8 mouse cellular contexts compared by ENCODE assay signal in the genomic region with DNA sequence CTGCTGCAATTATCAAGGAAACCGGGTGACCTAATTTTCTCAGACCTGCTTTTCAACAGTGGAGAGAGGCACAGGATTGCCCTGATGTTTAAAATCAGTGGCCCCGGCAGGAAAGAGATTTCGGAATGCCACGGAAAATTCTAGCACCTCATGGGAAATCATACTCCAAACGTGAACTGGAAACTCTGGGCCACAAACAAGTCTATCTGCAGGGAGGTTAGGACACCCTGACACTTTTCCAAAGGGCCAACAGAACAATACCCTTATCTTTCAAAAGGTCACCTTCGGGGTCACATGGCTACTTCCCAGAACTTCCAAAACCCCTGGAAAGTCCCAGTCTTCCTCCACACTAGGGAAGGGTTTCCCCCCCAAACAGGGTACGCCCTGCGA. TPM values are rescaled to one million over a fixed set of nuclear protein-coding genes. Genes with fewer than 3 reads are reported as not detected.
A peak's percentile ranks its signal among the peaks of the same experiment; 100 is the strongest.
DNase-seq lines count a peak whose midpoint lies in the region; ATAC-seq and TF ChIP-seq lines count a peak whose summit lies in the region.

No protein-coding gene starts in this region.

- peaks cover 44% of the 10 kb centered on the region for H3K4me1 ChIP-seq in spleen, adult 2 months (ENCODE audit: control insufficient read depth, insufficient read depth, insufficient read length)
- peaks cover 18% of the 10 kb centered on the region for H3K4me1 ChIP-seq in hindbrain, embryonic 16.5 days (ENCODE audit: control insufficient read depth, insufficient read depth, low read depth, low read length)

- no peak overlapping the region for H3K4me3 ChIP-seq in spleen, adult 2 months (ENCODE audit: extremely low read depth, insufficient read depth, insufficient read length)
- no peak overlapping the region for H3K4me3 ChIP-seq in hindbrain, embryonic 16.5 days (ENCODE audit: low read length)

- peak overlapping the region; percentile 72 for H3K27ac ChIP-seq in spleen, adult 2 months (ENCODE audit: insufficient read depth, low read length)
- H3K27ac ChIP-seq in hindbrain, embryonic 16.5 days (ENCODE audit: low read depth, low read length): no peak overlapping the region

- H3K4me2 ChIP-seq in hindbrain, embryonic 16.5 days (ENCODE audit: low read length): peak overlapping the region; percentile 35

- 66% methylated on average over 8 of the region's 8 CpGs for WGBS in spleen, adult 2 months
- 64% methylated on average over 8 of the region's 8 CpGs for WGBS in hindbrain, embryonic 16.5 days

- H3K9me3 ChIP-seq in hindbrain, embryonic 16.5 days (ENCODE audit: control insufficient read depth, low read length): no peaks in the 10 kb centered on the region

- DNase-seq in heart, adult 18-20 months: peak; percentile 58 to 67
- DNase-seq in heart, postnatal 25 days (ENCODE audit: low spot score): no peak
- no peak for DNase-seq in spleen, adult 2 months (ENCODE audit: low read depth in 1 of 2, low spot score in 2 of 2)
- DNase-seq in spleen, postnatal 14 days (ENCODE audit: low spot score in 2 of 2): no peak
- DNase-seq in thymus, postnatal 0 days (ENCODE audit: low spot score): no peak
- DNase-seq in thymus, postnatal 25 days: no peak
- DNase-seq in right cerebral cortex, postnatal 4 days: no peak

- no peak for ATAC-seq in hindbrain, embryonic 16.5 days

- 0 out of 2 replicates have a peak, but pooled peaks cover 1% of the 10 kb centered on the region for H3K36me3 ChIP-seq in spleen, adult 2 months (ENCODE audit: control insufficient read depth, insufficient read depth, low read length)
- H3K36me3 ChIP-seq in hindbrain, embryonic 16.5 days (ENCODE audit: control insufficient read depth, insufficient read depth, low read length): no peaks in the 10 kb centered on the region

- intact Hi-C loops in heart, postnatal 25 days (cut with DNase I): no loop called here

- H3K9ac ChIP-seq in hindbrain, embryonic 16.5 days (ENCODE audit: low read depth, low read length): 0 out of 2 replicates have a peak overlapping the region, but pooled peaks have one; percentile 14

- TF ChIP-seq POLR2A in spleen, adult 2 months (IDR thresholded peaks at IDR 0.05; ENCODE audit: low read depth, low read length): no peak

- TF ChIP-seq CTCF in spleen, adult 2 months (IDR thresholded peaks at IDR 0.05; ENCODE audit: extremely low read depth, insufficient read depth, insufficient read length, insufficient replicate concordance): no peak

- H3K27me3 ChIP-seq in spleen, adult 2 months (ENCODE audit: control insufficient read depth, insufficient read depth, low read length): no peaks in the 10 kb centered on the region
- no peaks in the 10 kb centered on the region for H3K27me3 ChIP-seq in hindbrain, embryonic 16.5 days (replicated peaks; ENCODE audit: control insufficient read depth, insufficient read depth, low read length)

RNA-seq across cellular contexts. Expression of gene Psen2, which starts 12.8 kb away (rescaled TPM):
- total RNA-seq in heart, adult 18-20 months (2021): 10 to 100 TPM; 12.1 to 16.3 TPM
- total RNA-seq in heart, postnatal 25 days (2021): 10 to 100 TPM; 12.4 to 13.9 TPM
- polyA plus RNA-seq in spleen, adult 2 months (2012; rRNA removed): 93.6 and 101 TPM in 2 replicates
- 17.7 and 22.2 TPM in 2 replicates for polyA plus RNA-seq in hindbrain, embryonic 16.5 days (2015; fragmentation: Nextera tagmentation; extraction: Ambion mirVana)
- 9.3 and 11.6 TPM in 2 replicates for polyA plus RNA-seq in thymus, postnatal 0 days (2015; fragmentation: Nextera tagmentation; extraction: Ambion mirVana)

RNA-seq across cellular contexts. Expression of gene Coq8a, which starts 51.0 kb away (rescaled TPM):
- 1,000 to 10,000 TPM in 1 of 2 experiments, 100 to 1,000 TPM in 1; 974 to 1,043 TPM for total RNA-seq in heart, adult 18-20 months (2021)
- total RNA-seq in heart, postnatal 25 days (2021): 100 to 1,000 TPM; 810 to 852 TPM
- polyA plus RNA-seq in spleen, adult 2 months (2012; rRNA removed): 24.0 and 27.5 TPM in 2 replicates
- 4.8 and 5.9 TPM in 2 replicates for polyA plus RNA-seq in hindbrain, embryonic 16.5 days (2015; fragmentation: Nextera tagmentation; extraction: Ambion mirVana)
- 12.6 and 14.1 TPM in 2 replicates for polyA plus RNA-seq in thymus, postnatal 0 days (2015; fragmentation: Nextera tagmentation; extraction: Ambion mirVana)

Comparison
In these comparisons a context has a peak if more than half of its experiments do, and no peak if none do; other contexts are left out.
1. DNase-seq: peak in heart, adult 18-20 months (2 of 2); none in heart, postnatal 25 days (single experiment), spleen, adult 2 months (0 of 2), spleen, postnatal 14 days (0 of 2), thymus, postnatal 0 days (single experiment), thymus, postnatal 25 days (single experiment) and right cerebral cortex, postnatal 4 days (single experiment).